Mouse (Mus musculus): ENCODE measurements at regions not wholly inside any gene's neighbourhood (a gene's known extent, or its start where the extent isn't known, plus 50 kb on each side); places are given as distances from the start of the nearest gene placed in this dataset.

- 58% methylated on average over 3 of the region's 3 CpGs for WGBS
- Histone ChIP-seq H3K4me3 (ENCODE audit: low read depth, low read length) (no peak overlapping the region), H3K36me3 (ENCODE audit: control insufficient read depth, insufficient read depth, low read length) (no peaks in the 10 kb centered on the region), H3K9me3 (ENCODE audit: control insufficient read depth, low read length) (no peaks in the 10 kb centered on the region), H3K9ac (ENCODE audit: low read length) (no peak overlapping the region), H3K4me1 (ENCODE audit: control insufficient read depth, insufficient read depth, low read length) (no peaks in the 10 kb centered on the region), H3K27ac (ENCODE audit: low read depth, low read length) (no peak overlapping the region), H3K27me3 (ENCODE audit: control insufficient read depth, insufficient read depth, low read length) (no peaks in the 10 kb centered on the region), H3K4me2 (ENCODE audit: low read depth) (no peak overlapping the region)
- ATAC-seq (ENCODE audit: insufficient read depth, low FRiP score, low TSS enrichment) (no peak), DNase-seq (ENCODE audit: low spot score) (no peak)
These were observed 79.6 kb upstream of the Sem1 start for GRCm38 (mm10) chr6:6657928-6658500.

DNA sequence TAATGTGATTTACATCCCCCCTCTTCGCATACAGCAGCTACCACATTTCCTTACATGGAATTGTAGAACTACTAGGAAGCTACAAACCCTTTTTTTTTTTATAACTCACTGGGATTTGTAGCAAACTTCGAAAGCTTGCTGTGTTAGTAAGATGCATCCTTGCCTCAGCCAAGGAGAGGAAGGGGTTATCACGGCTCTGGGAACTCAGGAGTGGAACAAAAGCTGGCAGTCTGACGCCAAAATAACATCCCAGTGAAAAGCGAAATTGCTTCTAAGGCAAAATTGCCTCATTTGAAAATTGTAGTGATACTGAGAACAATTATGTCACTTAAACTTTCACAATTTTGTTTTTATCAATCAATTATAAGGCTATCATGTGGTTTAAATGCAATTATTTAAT is 81.6 kb upstream of the Sem1 start:
- Histone ChIP-seq H3K9ac (ENCODE audit: low read length) (no peak overlapping the region), H3K4me2 (ENCODE audit: low read depth) (no peak overlapping the region), H3K9me3 (ENCODE audit: control insufficient read depth, low read length) (no peaks in the 10 kb centered on the region), H3K4me1 (ENCODE audit: control insufficient read depth, insufficient read depth, low read length) (no peaks in the 10 kb centered on the region), H3K4me3 (ENCODE audit: low read depth, low read length) (no peak overlapping the region), H3K27me3 (ENCODE audit: control insufficient read depth, insufficient read depth, low read length) (no peaks in the 10 kb centered on the region), H3K36me3 (ENCODE audit: control insufficient read depth, insufficient read depth, low read length) (no peaks in the 10 kb centered on the region), H3K27ac (ENCODE audit: low read depth, low read length) (no peak overlapping the region)
- no peak for ATAC-seq (ENCODE audit: insufficient read depth, low FRiP score, low TSS enrichment)
- DNase-seq (ENCODE audit: low spot score), result no peak
- 66% methylated on average over 5 of the region's 5 CpGs for WGBS

DNA sequence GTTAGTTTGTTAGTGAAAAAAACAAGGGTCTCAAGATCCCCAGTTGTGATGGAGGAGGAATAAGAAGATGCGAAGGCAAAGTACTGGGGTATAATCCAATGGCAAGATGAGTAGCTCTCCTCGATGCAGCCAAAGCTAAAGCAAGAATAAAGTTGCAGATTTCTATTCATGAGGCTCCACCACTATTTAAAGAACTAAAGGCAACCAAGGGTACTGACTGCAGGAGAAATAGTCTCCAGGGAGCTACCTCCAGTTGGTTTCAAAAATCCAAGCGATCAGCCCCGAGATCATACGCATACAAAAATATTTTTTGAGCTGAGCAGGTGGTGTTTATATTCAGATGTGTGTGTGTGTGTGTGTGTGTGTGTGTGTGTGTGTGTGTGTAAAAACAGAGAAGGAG is 88.3 kb upstream of the Sem1 start:
- no peak for DNase-seq (ENCODE audit: low spot score)
- Histone ChIP-seq H3K27me3 (ENCODE audit: control insufficient read depth, insufficient read depth, low read length) (no peaks in the 10 kb centered on the region), H3K4me1 (ENCODE audit: control insufficient read depth, insufficient read depth, low read length) (no peaks in the 10 kb centered on the region), H3K9ac (ENCODE audit: low read length) (no peak overlapping the region), H3K9me3 (ENCODE audit: control insufficient read depth, low read length) (no peaks in the 10 kb centered on the region), H3K4me2 (ENCODE audit: low read depth) (no peak overlapping the region), H3K27ac (ENCODE audit: low read depth, low read length) (no peak overlapping the region), H3K36me3 (ENCODE audit: control insufficient read depth, insufficient read depth, low read length) (no peaks in the 10 kb centered on the region), H3K4me3 (ENCODE audit: low read depth, low read length) (no peak overlapping the region)
- 82% methylated on average over 5 of the region's 5 CpGs for WGBS
- ATAC-seq (ENCODE audit: insufficient read depth, low FRiP score, low TSS enrichment), result no peak

GRCm38 (mm10) chr6:6689241-6689640 is 110.8 kb upstream of the Sem1 start:
- no peaks in the 10 kb centered on the region for H3K9me3 ChIP-seq (ENCODE audit: control insufficient read depth, low read length)
- no peak for ATAC-seq (ENCODE audit: insufficient read depth, low FRiP score, low TSS enrichment)
- DNase-seq (ENCODE audit: low spot score), result no peak
- H3K4me3 ChIP-seq (ENCODE audit: low read depth, low read length), result no peak overlapping the region
- H3K9ac ChIP-seq (ENCODE audit: low read length), result no peak overlapping the region
- no peak overlapping the region for H3K4me2 ChIP-seq (ENCODE audit: low read depth)
- H3K36me3 ChIP-seq (ENCODE audit: control insufficient read depth, insufficient read depth, low read length), result no peaks in the 10 kb centered on the region
- H3K27me3 ChIP-seq (ENCODE audit: control insufficient read depth, insufficient read depth, low read length), result no peaks in the 10 kb centered on the region
- no peak overlapping the region for H3K27ac ChIP-seq (ENCODE audit: low read depth, low read length)
- WGBS, result 87% methylated on average over 5 of the region's 5 CpGs
- no peaks in the 10 kb centered on the region for H3K4me1 ChIP-seq (ENCODE audit: control insufficient read depth, insufficient read depth, low read length)

DNA sequence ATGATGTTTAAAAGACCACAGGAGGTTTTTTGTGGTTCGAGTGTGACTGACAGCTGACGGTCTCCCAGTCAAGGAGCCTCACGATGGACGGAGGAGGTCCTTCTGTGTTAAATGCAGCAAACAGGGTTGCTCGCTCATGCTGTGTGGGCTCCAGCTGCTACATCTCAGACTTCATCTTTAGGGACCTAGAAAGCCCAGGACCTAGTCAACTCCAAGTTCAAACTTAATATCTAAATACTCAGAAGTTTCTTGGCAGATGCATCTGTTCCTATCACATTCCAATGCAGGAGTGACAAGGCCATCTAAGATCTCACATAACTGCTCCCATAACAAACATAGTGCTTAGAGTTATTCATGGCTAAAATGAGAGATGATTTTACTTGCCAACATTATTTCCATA is 111.7 kb upstream of the Sem1 start:
- WGBS, result 87% methylated on average over 5 of the region's 5 CpGs
- ATAC-seq (ENCODE audit: insufficient read depth, low FRiP score, low TSS enrichment), result no peak
- H3K27ac ChIP-seq (ENCODE audit: low read depth, low read length), result no peak overlapping the region

GRCm38 (mm10) chr6:6692056-6692770 is 113.8 kb upstream of the Sem1 start:
- no peak for ATAC-seq (ENCODE audit: insufficient read depth, low FRiP score, low TSS enrichment)

More for the DNA sequence above, 111.7 kb upstream of the Sem1 start:
- Histone ChIP-seq H3K9me3 (ENCODE audit: control insufficient read depth, low read length) (no peaks in the 10 kb centered on the region), H3K4me3 (ENCODE audit: low read depth, low read length) (no peak overlapping the region), H3K36me3 (ENCODE audit: control insufficient read depth, insufficient read depth, low read length) (no peaks in the 10 kb centered on the region), H3K9ac (ENCODE audit: low read length) (no peak overlapping the region), H3K4me1 (ENCODE audit: control insufficient read depth, insufficient read depth, low read length) (no peaks in the 10 kb centered on the region), H3K27me3 (ENCODE audit: control insufficient read depth, insufficient read depth, low read length) (no peaks in the 10 kb centered on the region), H3K4me2 (ENCODE audit: low read depth) (no peak overlapping the region)
- DNase-seq (ENCODE audit: low spot score), result no peak

GRCm38 (mm10) chr6:6695742-6696430 is 117.4 kb upstream of the Sem1 start:
- Histone ChIP-seq H3K27ac (ENCODE audit: low read depth, low read length) (no peak overlapping the region), H3K9ac (ENCODE audit: low read length) (no peak overlapping the region), H3K4me2 (ENCODE audit: low read depth) (no peak overlapping the region), H3K36me3 (ENCODE audit: control insufficient read depth, insufficient read depth, low read length) (no peaks in the 10 kb centered on the region), H3K27me3 (ENCODE audit: control insufficient read depth, insufficient read depth, low read length) (no peaks in the 10 kb centered on the region), H3K4me1 (ENCODE audit: control insufficient read depth, insufficient read depth, low read length) (no peaks in the 10 kb centered on the region), H3K9me3 (ENCODE audit: control insufficient read depth, low read length) (no peaks in the 10 kb centered on the region), H3K4me3 (ENCODE audit: low read depth, low read length) (no peak overlapping the region)
- DNase-seq (ENCODE audit: low spot score) (peak; percentile 11), ATAC-seq (ENCODE audit: insufficient read depth, low FRiP score, low TSS enrichment) (peak; percentile 76)
- 76% methylated on average over 11 of the region's 11 CpGs for WGBS

More at GRCm38 (mm10) chr6:6692056-6692770, 113.8 kb upstream of the Sem1 start:
- 88% methylated on average over 8 of the region's 8 CpGs for WGBS
- Histone ChIP-seq H3K4me2 (ENCODE audit: low read depth) (no peak overlapping the region), H3K36me3 (ENCODE audit: control insufficient read depth, insufficient read depth, low read length) (no peaks in the 10 kb centered on the region), H3K27ac (ENCODE audit: low read depth, low read length) (no peak overlapping the region), H3K4me3 (ENCODE audit: low read depth, low read length) (no peak overlapping the region), H3K9ac (ENCODE audit: low read length) (no peak overlapping the region), H3K4me1 (ENCODE audit: control insufficient read depth, insufficient read depth, low read length) (no peaks in the 10 kb centered on the region), H3K27me3 (ENCODE audit: control insufficient read depth, insufficient read depth, low read length) (no peaks in the 10 kb centered on the region), H3K9me3 (ENCODE audit: control insufficient read depth, low read length) (no peaks in the 10 kb centered on the region)
- no peak for DNase-seq (ENCODE audit: low spot score)

GRCm38 (mm10) chr6:6697418-6697979 is 119.0 kb upstream of the Sem1 start:
- Histone ChIP-seq H3K27me3 (ENCODE audit: control insufficient read depth, insufficient read depth, low read length) (no peaks in the 10 kb centered on the region), H3K36me3 (ENCODE audit: control insufficient read depth, insufficient read depth, low read length) (no peaks in the 10 kb centered on the region), H3K9ac (ENCODE audit: low read length) (no peak overlapping the region), H3K4me1 (ENCODE audit: control insufficient read depth, insufficient read depth, low read length) (no peaks in the 10 kb centered on the region), H3K9me3 (ENCODE audit: control insufficient read depth, low read length) (no peaks in the 10 kb centered on the region), H3K4me3 (ENCODE audit: low read depth, low read length) (no peak overlapping the region), H3K4me2 (ENCODE audit: low read depth) (no peak overlapping the region), H3K27ac (ENCODE audit: low read depth, low read length) (no peak overlapping the region)
- DNase-seq (ENCODE audit: low spot score), result peak; percentile 18
- ATAC-seq (ENCODE audit: insufficient read depth, low FRiP score, low TSS enrichment), result no peak
- 70% methylated on average over 10 of the region's 10 CpGs for WGBS
